Mouse (Mus musculus): Measurements from ENCODE around the gene Gm20518. TPM values are rescaled to one million over a fixed set of nuclear protein-coding genes. Genes with fewer than 3 reads are reported as not detected.
A peak's percentile ranks its signal among the peaks of the same experiment; 100 is the strongest.

Gene Gm20518
- polyA plus RNA-seq (2012; rRNA removed): 1.5 and 1.7 TPM in 2 replicates

DNA sequence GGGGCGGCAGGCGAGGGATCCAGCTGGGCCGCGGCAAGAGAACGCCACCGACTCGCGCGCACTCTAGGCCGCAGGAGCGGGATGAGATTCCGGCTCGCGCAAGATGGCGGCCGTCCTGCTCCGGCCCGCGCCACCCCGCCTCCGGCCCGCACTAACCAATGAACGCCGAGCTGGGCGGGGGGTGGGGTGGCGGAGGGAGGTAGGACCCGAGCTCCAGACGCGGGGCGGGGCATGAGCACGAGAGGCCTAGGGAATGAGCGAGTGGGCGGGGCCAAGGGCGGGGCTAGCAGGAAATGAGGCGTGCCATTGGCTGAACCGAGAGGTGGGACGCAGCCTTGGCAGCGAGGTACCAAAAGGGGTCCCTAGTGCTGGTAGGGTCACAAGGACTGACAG is at the start of gene Gm20518:
Gm20518 (minus strand) TSS at position 105 of the 393 bp plus-strand sequence.
- Histone ChIP-seq H3K4me1 (ENCODE audit: control insufficient read depth, insufficient read depth, low read length) (peaks cover 7% of the 10 kb centered on the region; the same call in 1 of the 2 replicates), H3K4me3 (replicated peaks; ENCODE audit: extremely low read depth, low read depth, low read length) (peak within 1 kb of the TSS; percentile 67)
- TF ChIP-seq POLR2A (IDR thresholded peaks at IDR 0.05; ENCODE audit: borderline replicate concordance, extremely low read depth, low read depth, low read length) (peak; percentile 73; the same call in 1 of the 2 replicates), CTCF (IDR thresholded peaks at IDR 0.05; ENCODE audit: insufficient read depth, low read length) (no peak)
- WGBS: under 1% methylated on average over 32 of the region's 38 CpGs
- DNase-seq: peak; percentile 98

DNA sequence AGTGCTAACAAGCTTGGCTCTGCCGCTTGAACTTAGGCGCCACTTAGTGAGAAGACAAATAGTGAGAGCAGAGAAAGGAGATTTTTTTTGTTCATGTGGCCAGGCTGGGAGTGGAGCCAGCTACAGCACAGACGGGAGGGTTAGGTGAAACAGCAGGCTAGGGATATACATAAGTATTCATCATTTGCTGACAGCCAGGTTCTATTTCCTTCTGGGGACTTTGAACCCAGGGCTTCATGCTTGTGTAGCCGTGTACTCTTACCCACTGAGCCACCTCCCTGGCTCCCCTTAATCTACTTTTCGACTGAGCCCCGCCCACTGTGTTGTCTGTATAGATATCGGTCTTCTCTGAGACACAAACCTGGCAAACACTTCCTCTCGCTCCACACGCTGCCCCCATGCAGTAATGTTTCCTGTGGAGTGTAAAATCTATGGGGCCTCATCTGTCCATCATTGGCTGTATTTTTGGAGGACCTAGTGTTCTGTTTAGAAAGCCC is 47.8 kb upstream of the Gm20518 start:
- no peak for DNase-seq
- TF ChIP-seq POLR2A (IDR thresholded peaks at IDR 0.05; ENCODE audit: borderline replicate concordance, extremely low read depth, low read depth, low read length) (no peak), CTCF (IDR thresholded peaks at IDR 0.05; ENCODE audit: insufficient read depth, low read length) (no peak)
- Histone ChIP-seq H3K4me3 (replicated peaks; ENCODE audit: extremely low read depth, low read depth, low read length) (no peak overlapping the region), H3K4me1 (ENCODE audit: control insufficient read depth, insufficient read depth, low read length) (no peaks in the 10 kb centered on the region)
- WGBS: 25% methylated on average over 9 of the region's 9 CpGs

DNA sequence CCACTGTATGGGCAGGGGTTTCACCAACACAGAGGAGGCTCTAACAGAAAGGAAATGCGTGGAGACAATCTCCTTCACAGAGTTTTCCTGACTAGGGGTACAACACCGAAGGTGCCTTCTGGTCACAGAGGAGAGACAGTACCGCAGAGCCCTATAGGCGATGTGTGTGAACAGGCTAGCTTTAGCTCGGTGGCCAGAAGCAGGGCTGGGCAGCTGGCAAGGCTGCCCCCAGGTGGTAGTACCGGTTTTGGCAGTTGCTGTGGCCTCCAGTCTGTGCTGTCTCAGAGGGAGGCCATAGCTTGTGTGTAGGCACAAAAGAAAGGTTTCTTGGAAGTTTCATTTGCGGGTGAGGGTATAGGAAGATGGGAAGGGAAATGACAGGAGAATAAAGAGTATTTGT is 47.4 kb upstream of the Gm20518 start:
- no peaks in the 10 kb centered on the region for H3K4me1 ChIP-seq (ENCODE audit: control insufficient read depth, insufficient read depth, low read length)
- DNase-seq: peak; percentile 77
- H3K4me3 ChIP-seq (replicated peaks; ENCODE audit: extremely low read depth, low read depth, low read length): no peak overlapping the region
- WGBS: 12% methylated on average over 7 of the region's 7 CpGs
- TF ChIP-seq CTCF (IDR thresholded peaks at IDR 0.05; ENCODE audit: insufficient read depth, low read length) (peak; percentile 83), POLR2A (IDR thresholded peaks at IDR 0.05; ENCODE audit: borderline replicate concordance, extremely low read depth, low read depth, low read length) (no peak)

DNA sequence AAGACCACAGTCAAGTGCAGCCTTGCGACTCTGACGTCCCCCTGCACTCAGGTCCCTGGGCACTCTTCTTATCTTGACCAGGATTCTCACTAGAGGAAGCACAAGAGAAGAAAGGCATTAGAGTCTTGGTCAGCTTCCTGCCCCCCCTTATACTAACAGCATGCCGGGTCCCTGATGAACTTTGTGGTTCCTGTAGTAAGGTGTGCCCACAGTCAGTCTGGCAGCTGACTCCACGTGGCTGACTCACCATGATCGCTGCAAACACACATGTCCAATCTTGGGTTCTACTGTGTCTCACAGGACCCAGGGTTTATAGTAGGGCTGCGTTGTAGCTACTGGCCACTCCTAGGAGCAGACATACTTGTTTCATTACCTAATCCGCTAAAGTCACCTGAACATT is 46.7 kb upstream of the Gm20518 start:
- Histone ChIP-seq H3K4me3 (replicated peaks; ENCODE audit: extremely low read depth, low read depth, low read length) (no peak overlapping the region), H3K4me1 (ENCODE audit: control insufficient read depth, insufficient read depth, low read length) (no peaks in the 10 kb centered on the region)
- no peak for DNase-seq
- TF ChIP-seq CTCF (IDR thresholded peaks at IDR 0.05; ENCODE audit: insufficient read depth, low read length) (no peak), POLR2A (IDR thresholded peaks at IDR 0.05; ENCODE audit: borderline replicate concordance, extremely low read depth, low read depth, low read length) (no peak)
- 44% methylated on average over 7 of the region's 7 CpGs for WGBS

DNA sequence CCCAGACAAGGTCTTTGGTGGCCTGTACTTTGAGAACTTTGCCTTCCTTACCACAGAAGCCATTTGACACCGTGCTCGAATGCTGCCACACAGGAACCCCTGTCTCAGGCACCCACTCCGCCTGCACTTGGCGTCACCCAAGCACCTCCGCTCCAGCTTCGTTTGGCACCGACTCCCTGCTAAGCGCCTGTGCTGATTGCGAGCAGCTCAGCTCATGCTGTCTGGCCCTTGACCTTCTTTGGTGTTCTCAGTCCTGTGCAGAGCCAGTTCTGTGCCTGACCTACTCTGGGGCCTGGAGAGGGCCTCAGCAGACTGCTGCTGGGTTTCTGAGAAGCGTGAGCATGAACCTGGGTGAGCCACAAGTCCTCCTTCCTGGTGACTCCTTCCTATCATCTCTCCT is 45.3 kb upstream of the Gm20518 start:
- no peak overlapping the region for H3K4me3 ChIP-seq (replicated peaks; ENCODE audit: extremely low read depth, low read depth, low read length)
- no peaks in the 10 kb centered on the region for H3K4me1 ChIP-seq (ENCODE audit: control insufficient read depth, insufficient read depth, low read length)
- no peak for TF ChIP-seq POLR2A (IDR thresholded peaks at IDR 0.05; ENCODE audit: borderline replicate concordance, extremely low read depth, low read depth, low read length)
- TF ChIP-seq CTCF (IDR thresholded peaks at IDR 0.05; ENCODE audit: insufficient read depth, low read length): no peak
- no peak for DNase-seq
- WGBS: 66% methylated on average over 10 of the region's 10 CpGs

GRCm38 (mm10) chr16:17934445-17934910 is 43.0 kb upstream of the Gm20518 start:
- Histone ChIP-seq H3K4me3 (replicated peaks; ENCODE audit: extremely low read depth, low read depth, low read length) (no peak overlapping the region), H3K4me1 (ENCODE audit: control insufficient read depth, insufficient read depth, low read length) (no peaks in the 10 kb centered on the region)
- no peak for TF ChIP-seq POLR2A (IDR thresholded peaks at IDR 0.05; ENCODE audit: borderline replicate concordance, extremely low read depth, low read depth, low read length)
- no peak for TF ChIP-seq CTCF (IDR thresholded peaks at IDR 0.05; ENCODE audit: insufficient read depth, low read length)
- WGBS: 35% methylated on average over 3 of the region's 3 CpGs
- no peak for DNase-seq

- no peak for DNase-seq
- no peak for TF ChIP-seq POLR2A (IDR thresholded peaks at IDR 0.05; ENCODE audit: borderline replicate concordance, extremely low read depth, low read depth, low read length)
- TF ChIP-seq CTCF (IDR thresholded peaks at IDR 0.05; ENCODE audit: insufficient read depth, low read length): no peak
- WGBS: 62% methylated on average over 9 of the region's 9 CpGs
- Histone ChIP-seq H3K4me3 (replicated peaks; ENCODE audit: extremely low read depth, low read depth, low read length) (no peak overlapping the region), H3K4me1 (ENCODE audit: control insufficient read depth, insufficient read depth, low read length) (no peaks in the 10 kb centered on the region)
These were observed 42.3 kb upstream of the Gm20518 start for GRCm38 (mm10) chr16:17933594-17934444.

GRCm38 (mm10) chr16:17931906-17932460 is 40.5 kb upstream of the Gm20518 start:
- no peak for TF ChIP-seq CTCF (IDR thresholded peaks at IDR 0.05; ENCODE audit: insufficient read depth, low read length)
- 74% methylated on average over 5 of the region's 5 CpGs for WGBS
- no peak for DNase-seq
- Histone ChIP-seq H3K4me3 (replicated peaks; ENCODE audit: extremely low read depth, low read depth, low read length) (no peak overlapping the region), H3K4me1 (ENCODE audit: control insufficient read depth, insufficient read depth, low read length) (no peaks in the 10 kb centered on the region)

DNA sequence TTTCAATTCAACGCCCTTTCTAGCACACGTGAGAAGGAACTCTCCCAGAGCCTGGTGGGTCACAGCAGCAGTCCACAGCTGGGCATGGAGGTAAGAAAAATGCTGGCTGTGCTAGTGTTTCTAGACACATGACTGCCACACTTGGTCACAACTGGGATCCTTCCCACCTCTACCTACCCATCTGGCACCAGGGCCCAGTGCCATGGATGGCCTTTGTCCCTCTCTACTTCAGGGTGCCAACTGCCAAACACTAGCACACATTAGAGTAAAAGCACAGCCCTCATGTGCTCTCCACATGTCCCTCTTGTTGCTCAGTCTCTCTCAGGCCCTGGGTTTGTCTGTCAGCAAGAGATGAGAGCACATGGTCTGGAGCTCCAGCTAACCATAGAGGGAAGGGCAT is 38.2 kb upstream of the Gm20518 start:
- no peak for DNase-seq
- TF ChIP-seq POLR2A (IDR thresholded peaks at IDR 0.05; ENCODE audit: borderline replicate concordance, extremely low read depth, low read depth, low read length) (no peak), CTCF (IDR thresholded peaks at IDR 0.05; ENCODE audit: insufficient read depth, low read length) (no peak)
- Histone ChIP-seq H3K4me1 (ENCODE audit: control insufficient read depth, insufficient read depth, low read length) (no peaks in the 10 kb centered on the region), H3K4me3 (replicated peaks; ENCODE audit: extremely low read depth, low read depth, low read length) (no peak overlapping the region)
- 84% methylated on average over 2 of the region's 2 CpGs for WGBS

Data from lung, adult 2 months (tissue).